Mouse (Mus musculus) embryo, embryonic 11.5 days (tissue): ENCODE measurements around the gene C9.

Experiments used
- DNase-seq: peaks from one replicate; pipeline ENCODE4 v3.0.0-alpha.2; 2012; ENCODE audit warnings: low read depth, low spot score

The C9 gene

DNA sequence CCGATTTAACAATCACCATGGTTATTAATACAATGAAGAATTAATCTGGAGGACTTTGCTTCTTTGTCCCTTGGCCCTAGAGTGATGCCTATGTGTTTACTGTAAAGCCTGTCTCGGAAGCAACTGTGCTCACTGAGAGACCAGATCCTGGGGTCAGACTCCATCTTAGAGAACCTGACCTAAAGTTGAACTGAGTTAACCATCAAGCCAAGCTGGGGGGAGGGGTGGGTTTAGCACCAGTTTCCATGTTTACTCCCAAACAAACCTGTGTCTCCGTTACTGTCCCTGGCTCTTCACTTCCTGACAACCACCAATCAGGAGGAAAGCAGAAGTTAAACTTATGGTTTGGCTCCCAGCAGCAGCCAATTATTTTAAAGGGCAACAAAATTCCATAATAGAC lies 38.4 kb downstream of the C9 start:
- no peak for DNase-seq

DNA sequence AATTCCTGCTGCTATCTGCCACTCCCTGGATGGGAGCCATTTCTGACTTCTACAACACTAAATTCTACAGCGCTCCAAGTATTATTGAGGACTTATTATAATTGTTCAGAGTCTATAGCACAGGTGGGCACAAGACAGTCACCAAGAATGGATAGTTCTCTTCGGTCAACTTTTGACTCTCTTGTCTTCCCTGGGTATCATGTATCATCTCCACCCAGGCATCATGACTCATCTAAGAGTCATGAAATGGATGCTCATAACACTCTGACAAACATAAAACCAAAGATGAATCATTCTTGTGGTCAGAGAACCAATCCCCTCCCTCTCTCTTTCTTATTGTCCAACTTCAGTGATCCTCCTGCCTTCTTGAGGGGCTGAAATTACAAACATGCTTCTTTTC lies 47.3 kb downstream of the C9 start:
- DNase-seq = no peak

DNA sequence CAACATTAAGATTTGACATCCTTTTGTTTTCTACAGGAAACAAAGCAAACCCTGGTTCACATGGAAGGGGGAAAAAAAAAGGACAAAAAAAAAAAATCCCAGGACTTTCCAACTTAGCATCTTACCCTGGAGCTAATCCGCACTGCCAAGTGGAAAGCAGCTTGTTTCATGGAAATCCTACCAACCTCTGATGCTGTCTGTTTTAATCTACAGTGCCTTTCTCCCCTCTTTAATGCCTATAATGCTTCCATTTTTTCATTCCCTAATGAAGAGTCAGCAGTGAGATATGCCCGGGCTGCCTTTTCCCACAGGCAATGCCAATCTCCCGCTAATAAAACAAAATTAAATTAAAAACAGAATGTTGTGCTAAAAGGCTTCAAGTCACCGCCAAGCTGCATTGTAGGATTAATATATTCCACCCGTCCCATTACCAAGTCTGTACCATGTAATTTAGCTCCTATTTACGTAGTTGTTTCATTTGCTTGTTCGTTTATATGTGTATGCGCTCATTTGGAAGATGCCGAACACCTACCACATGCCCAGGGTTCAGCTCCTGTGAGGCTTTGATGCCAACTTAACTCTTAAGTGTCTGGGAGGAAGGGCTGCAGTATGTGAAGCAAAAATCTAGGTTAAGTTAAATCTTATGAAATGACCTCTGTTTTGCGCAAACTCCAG lies 53.4 kb downstream of the C9 start:
- no peak for DNase-seq

DNA sequence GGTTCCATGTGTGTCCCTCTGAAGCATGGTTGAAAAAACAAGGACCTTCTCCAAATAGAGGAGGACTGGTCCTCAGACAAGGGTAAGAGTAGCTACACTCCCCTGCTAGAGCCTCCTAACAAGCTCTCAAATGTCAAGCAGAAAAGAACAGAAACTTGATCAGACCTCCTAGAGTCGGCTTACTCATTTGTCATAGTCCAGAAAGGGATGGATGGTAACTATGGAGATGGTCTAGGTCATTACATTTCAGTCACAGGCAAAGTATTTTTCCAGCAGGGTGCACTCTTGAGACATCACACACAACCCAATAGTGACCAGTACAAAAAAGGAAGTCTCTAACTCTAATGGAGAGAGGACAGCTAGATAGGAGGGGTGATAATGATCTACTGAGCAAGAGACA lies 55.7 kb downstream of the C9 start:
- DNase-seq = no peak

DNA sequence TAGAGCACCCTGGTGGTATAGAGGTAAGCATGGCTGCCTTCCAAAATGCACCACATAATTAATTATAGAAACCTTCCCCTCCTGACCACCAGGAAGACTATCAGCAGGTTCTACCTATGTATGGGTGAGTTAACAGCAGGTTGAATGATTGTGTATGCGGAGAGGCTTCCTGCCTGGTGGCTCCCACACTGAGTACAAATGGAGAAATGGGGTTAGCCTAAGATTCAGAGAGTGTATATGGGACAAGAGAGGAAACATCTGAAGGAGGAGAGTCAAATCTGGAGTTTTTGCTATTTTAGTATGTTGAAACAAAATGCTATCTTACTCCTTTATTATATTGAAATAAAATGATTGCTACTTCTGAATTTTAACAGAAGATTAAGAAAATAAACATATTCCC lies 72.4 kb downstream of the C9 start:
- DNase-seq = no peak

DNA sequence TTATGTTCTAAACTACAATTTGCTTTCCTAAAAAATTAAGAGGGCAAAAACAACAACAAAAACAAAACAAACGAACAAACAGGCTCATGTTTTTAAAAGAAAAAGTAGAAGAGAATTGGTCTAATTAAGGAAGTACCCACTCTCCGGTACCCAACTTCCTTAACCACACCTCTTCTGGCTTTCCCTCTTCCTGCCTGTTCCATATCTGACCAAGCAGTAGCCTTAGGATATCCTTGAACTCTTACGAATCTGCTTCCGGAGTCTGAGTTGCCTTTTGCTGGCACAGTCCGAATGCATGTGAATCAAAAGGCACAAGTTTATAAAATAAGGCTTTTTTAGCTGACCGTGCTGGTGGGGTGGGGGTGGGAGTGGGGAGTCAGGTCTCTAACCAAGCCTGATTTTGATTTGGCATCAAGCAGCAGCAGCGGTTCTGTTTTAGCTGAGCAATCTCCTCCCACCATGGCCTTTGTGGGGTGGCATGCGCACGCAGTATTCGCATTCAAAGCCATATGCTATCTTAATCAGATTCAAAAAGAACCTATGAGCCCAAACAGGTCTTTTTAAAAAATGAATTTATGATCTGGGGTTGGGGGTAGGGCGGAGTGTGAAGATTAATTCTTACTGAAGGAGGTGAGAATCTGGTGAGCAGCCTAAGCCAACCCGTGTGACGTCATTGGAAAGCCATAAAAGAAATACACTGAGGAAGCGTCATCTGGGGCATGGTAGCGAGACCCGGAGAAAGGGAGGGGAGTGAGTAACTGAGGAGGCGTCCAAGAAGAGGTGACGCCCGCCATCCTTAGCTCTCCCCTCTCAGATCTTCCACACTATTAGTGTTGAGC lies 74.5 kb downstream of the C9 start:
- DNase-seq = no peak

DNA sequence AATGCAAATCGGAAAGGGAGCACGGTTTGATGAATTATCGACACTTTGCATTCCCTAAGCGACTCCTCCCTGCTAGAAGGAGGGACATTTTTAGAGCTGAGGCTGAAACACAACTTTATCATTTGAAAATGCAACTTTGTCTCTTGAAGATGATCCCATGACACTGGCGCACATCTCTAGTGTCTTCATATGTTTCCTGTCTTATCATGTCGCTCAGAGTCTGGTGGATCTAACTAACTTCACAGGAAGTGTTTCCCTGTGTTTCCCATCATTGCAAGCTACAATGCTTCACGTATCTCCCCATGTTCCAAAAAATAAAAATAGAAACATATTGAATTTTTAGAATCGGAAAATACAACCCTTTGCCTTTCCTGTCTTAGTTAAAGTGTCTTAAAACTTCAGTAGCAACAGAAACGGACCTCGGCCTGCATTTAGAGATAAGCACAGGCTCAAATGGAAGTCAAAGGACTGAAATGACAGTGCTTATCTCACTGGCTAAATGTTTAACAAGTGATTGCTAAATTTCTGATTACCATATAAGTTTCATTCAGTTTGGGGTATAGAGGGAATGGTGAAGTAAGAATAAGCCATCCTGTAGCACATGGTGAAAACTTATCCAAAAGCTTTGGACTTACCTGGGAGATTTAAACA lies 75.5 kb downstream of the C9 start:
- no peak for DNase-seq

DNA sequence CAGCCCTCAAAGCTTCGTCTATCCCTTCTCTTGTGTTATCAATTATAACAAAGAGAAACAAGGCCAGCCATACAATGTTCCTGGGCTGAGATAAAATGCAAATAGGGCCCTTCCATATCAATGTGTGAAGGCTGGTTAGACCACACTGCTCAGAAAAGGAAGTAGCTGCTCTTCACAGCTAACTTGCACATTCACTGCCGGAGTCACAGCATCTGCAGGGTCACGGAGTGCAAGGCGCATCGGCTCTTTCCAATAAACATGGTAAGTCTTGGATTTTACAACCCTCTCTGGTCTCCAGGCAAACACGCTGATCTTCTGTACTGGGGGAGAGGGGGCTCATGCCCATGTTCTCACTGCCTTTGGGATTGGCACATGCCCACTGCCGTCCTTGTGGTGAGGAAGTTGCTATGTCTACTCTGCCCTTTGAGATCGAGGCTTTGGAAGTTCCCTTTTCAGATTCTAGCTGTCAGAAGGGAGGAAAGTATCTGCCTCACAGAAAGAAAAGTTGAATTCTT lies 77.6 kb downstream of the C9 start, which contains the start of gene Fyb:
Gene Fyb (plus strand): TSS at position 201 of the 515 bp plus-strand sequence.
- DNase-seq = no peak

DNA sequence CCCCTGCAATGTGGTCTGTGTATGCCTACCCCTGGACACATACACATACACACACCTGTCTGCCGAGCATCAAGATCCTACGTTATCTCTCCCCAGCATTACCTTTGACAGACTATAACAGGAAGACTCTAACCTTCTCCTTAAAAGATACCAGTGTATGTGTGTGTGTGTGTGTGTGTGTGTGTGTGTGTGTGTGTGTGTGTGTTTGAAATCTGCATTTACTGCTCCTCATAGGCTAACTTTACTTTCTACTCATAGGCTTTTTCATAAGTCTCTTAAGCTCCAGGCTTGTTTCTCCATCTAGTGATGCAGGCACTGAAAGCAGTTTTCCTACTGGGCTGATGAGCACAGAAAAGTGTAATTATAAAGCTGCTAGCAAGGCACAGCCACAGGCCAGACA lies 79.7 kb downstream of the C9 start:
- DNase-seq = no peak

DNA sequence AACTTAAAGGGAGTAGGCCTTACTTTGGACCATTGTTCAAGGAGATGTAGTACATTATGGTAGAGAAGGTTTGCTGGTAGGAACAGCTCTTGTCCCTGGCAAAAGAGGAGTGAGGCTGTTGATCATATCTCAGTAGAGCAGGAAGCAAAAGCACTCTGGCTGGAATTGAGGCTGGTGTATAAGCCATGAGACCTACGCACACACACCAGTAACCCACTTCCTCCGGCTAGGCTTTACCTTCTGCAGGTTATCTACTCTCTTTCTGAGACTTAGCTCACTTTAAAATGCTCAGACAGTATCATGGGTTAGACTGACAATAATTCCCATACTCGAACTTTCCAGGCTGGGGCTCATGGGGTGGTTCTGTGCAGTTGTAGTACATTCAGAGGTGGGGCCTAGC lies 80.3 kb downstream of the C9 start:
- no peak for DNase-seq

DNA sequence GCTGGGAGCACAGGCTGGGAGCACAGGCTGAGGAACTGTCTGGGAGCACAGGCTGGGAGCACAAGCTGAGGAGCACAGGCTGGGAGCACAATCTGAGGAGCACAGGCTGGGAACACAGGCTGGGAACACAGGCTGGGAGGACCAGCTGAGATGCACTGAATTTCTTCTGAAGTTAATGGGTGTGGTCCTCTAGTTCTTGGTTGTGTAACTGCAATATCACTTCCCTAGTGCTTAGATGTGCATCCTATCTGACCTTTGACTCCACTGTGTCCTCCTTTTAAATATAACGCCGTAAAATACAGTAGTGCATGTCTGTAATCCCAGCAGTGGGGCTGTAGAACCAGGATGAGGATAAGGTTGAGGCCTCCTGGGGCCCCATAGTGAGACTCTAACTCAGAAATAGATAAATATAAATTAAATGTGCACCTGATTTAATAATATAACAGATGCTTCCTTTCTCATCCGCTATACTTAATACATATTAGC lies 88.8 kb downstream of the C9 start:
- DNase-seq = no peak

DNA sequence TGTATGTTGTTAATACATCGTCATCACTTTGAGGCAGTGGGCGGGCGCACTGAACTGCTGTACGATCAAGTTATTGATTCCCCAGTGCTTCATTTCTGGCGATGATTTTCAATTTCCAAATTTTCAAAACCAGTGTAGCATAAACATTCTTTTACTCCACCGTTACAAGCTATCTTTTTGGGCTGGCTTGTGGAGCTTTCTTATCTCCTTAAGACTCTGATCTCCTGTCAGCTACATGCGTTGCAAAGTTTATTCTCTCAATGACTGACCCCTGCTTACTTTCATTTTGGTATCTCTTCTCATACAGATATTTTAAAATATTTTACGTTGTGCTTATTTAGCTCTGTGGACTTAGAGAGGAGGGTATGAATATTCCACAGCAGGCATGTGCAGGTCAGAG lies 89.5 kb downstream of the C9 start:
- DNase-seq = no peak

DNA sequence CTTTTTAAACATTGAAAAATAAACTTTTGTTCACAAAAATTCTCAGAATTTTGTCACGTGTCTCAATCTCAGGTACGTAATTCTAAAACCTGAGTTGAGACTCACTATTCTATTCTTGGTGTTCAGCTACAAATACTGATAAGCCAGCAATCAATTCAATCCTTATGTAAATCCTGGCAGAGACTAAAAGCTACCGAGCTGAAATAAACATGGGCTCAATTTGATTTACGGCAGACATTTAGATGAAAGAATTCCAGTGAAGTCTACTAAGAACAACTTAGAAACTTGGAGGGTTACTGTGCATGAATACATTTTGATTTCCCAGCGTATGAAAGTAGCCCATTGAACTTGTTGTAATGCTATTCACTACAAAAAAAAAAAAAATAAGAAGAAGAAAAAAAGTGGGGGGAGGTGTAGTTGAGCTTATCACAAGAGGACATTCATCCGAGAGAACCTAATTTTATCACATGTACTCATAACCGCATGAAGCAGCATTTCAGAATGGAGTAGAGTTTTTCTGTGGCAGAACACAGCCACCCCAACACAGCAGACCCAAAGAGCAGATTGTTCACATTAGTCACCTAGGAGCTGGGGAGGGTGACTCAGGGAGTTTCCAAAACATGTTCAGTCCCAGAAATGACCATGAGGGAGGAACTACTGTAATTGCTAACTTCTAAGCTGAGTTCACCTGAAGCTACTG lies 94.7 kb downstream of the C9 start:
- DNase-seq = no peak
